Mouse (Mus musculus) ovary, postnatal 14 days (tissue): Measurements from ENCODE around the gene Fcho2.

Experiments used
- DNase-seq: peaks from one replicate; pipeline ENCODE4 v3.0.0; 2022; ENCODE audit warnings: low spot score

Gene Fcho2

GRCm38 (mm10) chr13:98679230-98679629 lies 136.0 kb downstream of the Fcho2 start:
- DNase-seq = no peak

- DNase-seq = no peak
Observed at GRCm38 (mm10) chr13:98673922-98674321, 141.3 kb downstream of the Fcho2 start.
